Mouse (Mus musculus) liver, adult 2 months (tissue): Measurements from ENCODE around the gene Tmem209.

ENCODE experiments used
- CTCF ChIP-seq: fragments of 200-500 bp; IDR thresholded peaks from 2 replicates; pipeline ENCODE4 v1.5.1; 2011; ENCODE audit warnings: low read depth, low read length, control low read depth
- POLR2A ChIP-seq: fragments of 200-500 bp; IDR thresholded peaks from 2 replicates; pipeline ENCODE4 v1.6.1; 2011; ENCODE audit warnings: low read length, control low read depth; ENCODE audit not compliant: insufficient read depth; ENCODE audit errors: extremely low read depth

GRCm38 (mm10) chr6:30551644-30552580 lies 42.3 kb upstream of the Tmem209 start:
- TF ChIP-seq CTCF (no peak), POLR2A (no peak)
